Mouse (Mus musculus): ENCODE results near the gene Kctd20.
A peak's percentile ranks its signal among the peaks of the same experiment; 100 is the strongest.

Gene Kctd20

DNA sequence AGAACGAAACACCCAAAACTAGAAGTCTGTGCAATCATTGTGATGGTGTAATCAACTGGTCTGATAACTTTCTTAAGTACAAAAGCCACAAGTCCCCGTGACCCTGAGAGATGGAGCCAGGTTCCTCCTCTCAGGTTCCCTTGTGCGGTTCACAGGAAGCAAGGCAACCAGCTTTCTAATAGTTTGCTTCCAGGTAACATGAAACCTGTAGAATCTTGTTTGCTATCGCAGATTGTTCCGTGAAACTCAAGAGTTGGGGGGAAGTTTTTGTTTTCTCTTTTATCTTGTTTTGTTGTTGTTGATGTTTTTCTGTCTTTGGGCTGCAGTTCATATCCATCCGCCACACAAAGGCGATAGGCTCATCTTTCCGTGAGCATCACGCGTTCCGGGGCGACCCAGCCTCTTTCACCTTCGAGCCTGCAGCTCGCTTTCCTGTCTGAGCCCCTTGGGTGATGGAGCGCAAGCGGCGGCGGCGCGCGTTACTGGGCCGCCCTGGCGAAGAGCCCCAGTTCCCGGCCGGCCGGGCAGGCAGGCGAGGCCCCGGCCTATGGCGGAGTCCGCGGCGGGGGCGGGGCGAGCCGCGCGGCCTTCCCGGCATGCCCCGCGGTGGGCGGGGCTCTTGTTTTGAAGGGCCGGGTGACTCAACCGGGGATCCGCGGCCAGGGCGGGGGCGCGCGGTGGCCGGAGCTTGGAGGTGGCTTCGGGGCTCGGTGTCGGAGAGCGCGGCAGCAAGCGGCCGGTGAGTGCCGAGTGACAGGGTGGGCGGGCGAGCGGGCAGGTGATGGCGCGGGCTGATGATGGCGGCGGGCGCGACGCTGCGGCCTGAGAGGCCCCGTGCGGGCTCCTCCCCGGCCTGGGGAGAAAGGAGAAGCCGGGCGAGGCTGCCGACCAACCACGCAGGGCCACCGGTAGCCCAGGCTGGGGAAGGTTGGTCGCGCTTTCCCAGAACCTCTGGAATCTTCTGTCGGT lies at the start of gene Kctd20:
Kctd20 (plus strand) TSS at position 120 of the 969 bp plus-strand sequence.
- DNase-seq = peak; percentile 98 to 99

DNA sequence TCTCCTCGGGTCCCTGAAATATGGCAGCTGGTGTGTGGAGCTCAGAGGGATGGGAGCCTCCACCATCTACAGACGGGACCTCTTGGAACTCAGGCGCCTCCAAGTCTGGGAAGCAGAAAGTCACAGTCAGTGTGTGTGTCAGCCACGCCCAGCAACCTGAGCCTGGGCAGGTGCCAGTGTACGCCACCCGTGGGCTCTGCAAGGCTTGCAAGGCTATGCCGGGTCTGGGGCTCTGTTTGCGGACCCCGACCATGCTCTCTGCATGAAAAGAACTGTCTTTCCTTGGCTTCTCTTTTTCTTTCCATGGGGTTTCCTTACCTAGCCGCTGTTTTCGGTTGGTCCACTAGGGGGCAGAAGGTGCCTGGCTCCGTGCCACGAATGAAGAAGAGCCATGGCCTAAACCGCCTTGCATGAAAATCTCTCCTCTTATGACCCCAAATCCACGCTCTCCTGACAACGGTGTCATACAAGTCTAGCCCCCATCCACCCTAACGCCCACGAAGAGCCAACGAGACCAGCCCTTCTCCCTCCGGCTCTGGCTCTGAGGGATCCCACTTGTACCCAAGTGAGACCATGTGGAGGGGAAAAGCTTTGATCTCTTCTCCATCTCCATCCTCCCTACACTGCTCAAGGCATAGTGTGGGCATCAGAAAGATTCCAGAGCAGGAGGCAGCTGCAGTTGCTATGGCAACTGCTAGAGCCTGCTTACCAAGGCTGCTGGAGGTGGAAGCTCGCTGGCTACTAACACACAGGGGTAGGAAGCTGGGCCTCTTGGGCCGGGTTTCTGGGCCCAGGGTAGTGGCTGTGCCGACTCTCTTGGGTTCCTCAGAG lies 47.0 kb upstream of the Kctd20 start:
- DNase-seq = peak; percentile 78 to 84

DNA sequence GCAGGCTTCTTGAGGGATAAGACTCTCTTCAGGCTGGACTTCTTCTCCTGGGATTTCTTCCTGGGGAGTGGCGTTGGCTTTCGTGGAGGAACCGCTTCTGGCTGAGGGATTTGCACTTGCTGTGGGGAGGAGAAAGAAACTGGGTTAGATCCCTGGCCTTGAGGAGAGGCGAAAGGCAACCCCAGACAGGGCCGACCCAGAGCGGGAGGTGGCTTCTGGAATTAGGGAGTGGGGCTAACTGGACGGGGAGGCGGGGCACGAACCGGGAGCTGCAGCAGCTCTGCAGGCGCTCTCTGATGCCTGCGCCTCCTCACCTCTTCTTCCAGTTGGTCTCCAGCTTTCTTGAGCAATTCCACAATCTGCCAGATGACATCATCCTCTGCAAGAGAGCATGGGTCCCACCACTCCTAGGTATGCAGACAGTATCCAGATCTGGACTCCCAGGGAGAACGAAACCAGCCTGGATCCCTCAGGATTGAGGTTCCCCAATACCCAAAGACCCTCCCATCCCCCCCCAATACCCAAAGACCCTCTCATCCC lies 46.3 kb upstream of the Kctd20 start:
- DNase-seq = no peak

DNA sequence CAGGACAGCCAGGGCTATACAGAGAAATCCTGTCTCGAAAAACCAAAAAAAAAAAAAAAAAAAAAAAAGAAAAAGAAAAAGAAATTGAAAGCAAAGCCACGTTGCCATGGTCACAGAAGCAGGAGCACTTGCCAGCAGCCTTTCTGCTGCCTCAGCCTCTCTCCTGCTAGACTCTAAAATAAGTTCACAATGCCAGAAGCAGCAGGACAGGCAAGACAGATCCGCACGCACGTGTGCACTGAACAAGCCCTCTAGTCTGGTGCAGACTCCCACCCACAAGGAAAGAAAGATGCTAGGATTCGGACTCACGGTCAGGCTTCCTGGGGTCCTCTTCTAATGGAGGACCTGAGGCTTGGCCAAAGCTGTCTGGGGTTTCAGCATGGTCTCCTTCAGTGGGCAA lies 43.8 kb upstream of the Kctd20 start:
- no peak for DNase-seq

DNA sequence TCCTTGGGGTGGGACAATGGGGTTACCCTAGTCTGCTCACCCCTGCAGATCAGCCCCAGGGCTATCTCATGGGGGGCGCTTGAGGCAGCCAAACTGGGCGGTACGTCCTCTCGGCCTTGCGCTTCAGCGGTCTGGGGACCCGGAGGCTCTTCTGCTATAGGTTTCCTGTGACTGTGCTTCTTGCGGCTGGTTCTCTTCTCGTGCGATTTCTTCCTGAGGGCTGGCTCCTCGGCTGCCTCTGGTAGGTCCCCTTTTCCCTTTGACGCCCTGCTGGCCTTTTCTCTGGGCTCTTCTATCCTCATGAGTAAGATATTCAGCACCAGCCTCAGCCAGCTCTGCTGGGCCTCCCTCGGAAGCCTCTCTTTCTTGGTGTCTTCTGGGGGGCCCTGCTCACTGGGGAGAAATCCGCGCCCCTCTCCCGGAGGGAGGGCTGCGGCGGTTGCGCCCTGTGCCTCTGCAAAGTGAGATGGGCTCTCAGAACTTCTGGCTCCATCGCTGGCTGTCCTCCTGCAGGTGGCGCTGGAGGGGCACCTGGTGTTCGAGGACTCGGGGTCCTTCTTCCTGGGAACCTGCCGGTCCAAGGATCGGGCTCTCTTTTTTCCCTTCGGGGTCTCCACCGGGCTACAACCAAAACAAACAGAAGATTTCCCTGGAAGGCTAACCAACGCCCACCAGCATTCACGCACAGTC lies 42.4 kb upstream of the Kctd20 start:
- peak; percentile 37 to 63 for DNase-seq

DNA sequence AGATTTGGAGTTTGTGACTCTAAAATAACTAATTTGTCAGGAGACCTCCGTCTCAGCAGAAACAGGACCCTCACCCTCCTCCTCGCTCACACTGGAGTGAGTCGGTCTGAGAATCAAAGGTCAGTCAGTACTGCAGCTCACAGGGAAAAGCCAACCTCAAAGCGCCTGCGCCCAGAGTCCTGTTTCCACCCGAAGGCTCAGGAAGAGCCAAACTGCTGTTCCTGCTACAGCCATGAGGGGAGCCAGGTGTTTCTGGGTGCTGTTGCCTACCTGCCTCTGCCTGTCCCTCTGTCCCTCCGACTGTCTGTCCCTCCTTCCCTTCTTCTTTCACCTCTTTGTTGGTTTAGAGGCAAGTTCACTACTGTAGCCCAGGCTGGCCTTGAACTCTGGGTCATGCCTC lies 41.6 kb upstream of the Kctd20 start:
- DNase-seq = no peak

DNA sequence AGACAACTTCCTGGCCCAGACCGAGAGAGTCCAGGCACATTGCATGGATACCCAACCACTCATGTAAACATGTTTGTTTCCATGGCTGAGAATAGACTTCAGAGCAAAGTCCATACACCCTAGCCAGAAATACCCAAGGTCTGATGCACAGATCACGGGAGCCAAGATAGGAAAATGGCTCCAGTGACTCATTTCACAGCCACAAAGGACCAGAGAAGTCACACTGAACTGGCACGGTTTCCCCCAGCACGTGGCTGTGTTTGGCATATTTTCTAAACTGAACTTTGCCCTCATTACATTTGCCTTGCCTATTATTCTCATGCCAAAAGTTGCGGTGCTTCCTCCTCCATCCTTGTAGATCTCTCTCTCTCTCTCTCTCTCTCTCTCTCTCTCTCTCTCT lies 38.5 kb upstream of the Kctd20 start:
- no peak for DNase-seq

DNA sequence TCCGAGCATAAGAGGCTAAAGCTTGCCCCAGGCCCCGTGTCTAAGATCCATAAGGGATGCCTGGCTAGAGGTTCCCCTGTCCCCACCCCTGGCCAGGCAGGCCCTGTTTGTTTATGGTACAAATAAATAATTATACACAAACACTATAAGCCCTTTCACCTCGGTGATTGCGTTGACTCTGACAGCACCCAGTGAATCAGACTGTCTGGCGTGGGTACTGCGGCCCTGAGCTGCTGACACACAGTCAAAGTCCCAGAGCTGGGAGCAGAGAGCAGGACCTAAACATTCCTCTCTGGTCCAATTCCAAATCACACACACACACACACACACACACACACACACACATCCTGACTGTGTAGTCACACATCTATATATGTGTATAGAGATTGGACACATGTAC lies 37.8 kb upstream of the Kctd20 start:
- no peak for DNase-seq

DNA sequence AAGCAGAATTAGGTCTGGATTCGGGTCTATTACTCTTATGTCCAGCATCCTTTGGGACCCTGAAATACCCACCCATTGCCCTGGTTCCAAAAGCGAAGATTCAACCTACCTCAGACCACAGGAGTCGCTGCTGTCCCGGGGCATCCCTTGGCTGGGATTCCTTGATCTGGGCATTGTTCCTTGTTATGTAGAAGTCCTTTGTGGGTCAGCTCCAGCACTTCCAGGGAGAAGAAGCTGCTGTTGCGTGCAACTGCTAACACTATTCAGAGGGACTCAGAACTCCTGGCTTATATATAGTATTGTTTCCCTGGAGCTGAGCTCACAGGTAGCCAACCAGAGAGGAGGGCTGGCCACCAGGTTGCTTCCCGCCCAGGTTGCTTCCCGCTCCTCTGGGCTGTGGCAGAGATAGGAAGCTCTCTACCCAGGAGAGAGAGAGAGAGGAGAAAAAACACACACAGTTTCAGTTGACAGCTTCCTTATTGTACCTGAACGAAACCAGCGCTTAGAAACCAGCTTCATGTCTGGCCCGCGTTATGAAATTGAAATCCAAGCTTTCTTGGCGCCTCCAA lies 36.6 kb upstream of the Kctd20 start, which contains the start of gene 4930539E08Rik:
4930539E08Rik (minus strand) TSS at position 265 of the 569 bp plus-strand sequence.
- DNase-seq = no peak

DNA sequence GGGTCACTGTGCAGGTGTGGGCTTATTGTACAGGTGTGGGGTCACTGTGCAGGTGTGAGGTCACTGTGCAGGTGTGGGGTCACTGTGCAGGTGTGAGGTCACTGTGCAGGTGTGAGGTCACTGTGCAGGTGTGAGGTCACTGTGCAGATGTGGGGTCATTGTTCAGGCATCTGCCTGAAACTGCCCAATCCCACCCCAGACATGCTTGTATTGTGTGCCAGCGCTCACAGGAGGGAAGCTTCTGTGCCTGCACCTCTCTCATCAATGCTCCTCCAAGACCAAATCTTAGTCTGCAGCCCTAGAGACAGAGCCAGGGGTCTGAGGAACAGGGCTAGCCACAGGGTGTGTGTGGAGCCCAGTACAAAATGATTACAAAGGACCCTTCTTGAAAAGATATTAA lies 35.2 kb upstream of the Kctd20 start:
- DNase-seq = no peak

DNA sequence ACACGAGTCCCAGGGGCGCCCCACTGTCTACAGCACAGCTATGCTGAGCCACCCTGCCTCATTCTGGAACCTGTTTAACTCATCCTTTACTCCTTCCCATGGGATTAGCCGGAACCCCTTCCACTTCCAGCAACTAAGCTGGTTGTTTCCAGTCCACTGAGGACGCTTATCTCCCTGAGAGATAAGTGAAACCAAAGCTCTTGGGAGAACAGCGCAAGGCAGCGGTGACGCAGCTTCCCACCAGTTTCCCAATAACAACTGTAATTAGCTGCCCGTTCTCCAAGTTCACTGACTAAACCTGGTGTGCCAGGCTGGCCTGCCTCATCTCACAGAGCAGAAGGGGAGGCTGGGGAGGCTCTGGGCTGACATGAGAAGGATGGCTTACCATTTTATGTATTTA lies 30.7 kb upstream of the Kctd20 start:
- DNase-seq = no peak

DNA sequence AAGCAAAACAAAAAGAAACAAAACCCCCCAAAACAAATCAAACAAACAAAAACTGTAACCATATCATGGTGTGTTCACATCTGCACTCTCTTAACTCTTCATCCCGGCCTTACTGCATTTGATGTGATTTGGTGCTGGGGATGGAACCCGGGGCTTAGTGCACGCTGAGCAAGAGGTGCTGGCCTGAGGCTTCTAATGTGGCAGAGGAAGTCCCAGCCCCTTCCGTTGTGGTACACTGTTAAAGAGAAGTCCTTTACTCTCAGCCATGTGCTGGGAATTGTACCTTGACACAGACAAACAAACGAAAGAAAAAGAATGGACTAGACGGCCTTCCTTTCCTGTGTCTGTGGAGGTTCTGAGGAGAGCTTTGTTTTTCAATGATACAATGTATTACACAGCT lies 29.7 kb upstream of the Kctd20 start:
- no peak for DNase-seq

DNA sequence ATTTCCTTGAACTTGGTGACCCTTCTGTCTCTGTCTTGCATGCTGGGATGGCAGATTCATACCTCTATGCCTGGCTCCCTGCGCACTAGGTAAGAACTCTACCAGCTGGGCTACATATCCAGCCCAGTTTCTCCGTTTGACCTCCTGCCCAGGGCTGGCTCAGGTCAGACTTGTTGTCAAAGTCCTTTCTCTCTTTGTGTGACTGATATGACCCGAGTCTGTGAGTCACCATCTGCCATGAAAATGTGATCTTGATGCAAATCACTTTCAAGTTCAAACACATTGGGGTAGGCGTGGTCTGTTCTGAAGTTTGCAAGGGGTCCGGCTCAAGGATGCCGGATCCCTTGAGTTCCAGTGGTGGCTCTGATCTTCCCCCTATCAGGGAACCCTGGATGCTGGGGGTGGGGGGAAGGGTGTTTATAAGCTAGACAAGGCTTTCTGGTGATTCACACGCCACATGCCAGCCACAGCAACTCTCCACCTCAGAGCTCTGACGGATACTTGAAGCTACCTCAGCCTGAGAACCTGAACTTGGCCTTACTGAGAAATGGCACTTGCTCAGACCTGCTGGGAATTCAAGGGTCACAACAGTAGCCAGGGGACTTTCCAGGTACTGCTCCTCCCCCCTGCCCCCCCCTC lies 26.7 kb upstream of the Kctd20 start:
- DNase-seq = no peak

DNA sequence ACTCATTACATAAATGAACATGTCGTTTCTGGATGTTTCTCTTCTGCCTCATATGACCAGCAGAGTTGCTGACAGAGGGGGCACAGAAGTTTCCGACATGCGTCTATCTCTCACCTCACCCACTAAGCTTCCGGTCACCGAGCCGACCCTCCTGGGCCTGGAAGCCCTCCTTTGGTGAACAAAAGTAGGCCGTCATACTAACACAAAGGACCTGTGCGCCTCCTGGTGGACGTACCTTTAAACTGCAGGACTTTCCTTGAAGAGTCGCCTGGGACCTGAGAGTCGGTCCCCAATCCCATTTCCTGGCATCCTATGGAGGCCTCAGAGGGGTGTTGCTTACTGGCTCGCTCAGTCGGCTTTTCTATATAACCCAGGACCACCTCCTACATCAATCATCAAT lies 25.4 kb upstream of the Kctd20 start:
- peak; percentile 85 to 91 for DNase-seq

DNA sequence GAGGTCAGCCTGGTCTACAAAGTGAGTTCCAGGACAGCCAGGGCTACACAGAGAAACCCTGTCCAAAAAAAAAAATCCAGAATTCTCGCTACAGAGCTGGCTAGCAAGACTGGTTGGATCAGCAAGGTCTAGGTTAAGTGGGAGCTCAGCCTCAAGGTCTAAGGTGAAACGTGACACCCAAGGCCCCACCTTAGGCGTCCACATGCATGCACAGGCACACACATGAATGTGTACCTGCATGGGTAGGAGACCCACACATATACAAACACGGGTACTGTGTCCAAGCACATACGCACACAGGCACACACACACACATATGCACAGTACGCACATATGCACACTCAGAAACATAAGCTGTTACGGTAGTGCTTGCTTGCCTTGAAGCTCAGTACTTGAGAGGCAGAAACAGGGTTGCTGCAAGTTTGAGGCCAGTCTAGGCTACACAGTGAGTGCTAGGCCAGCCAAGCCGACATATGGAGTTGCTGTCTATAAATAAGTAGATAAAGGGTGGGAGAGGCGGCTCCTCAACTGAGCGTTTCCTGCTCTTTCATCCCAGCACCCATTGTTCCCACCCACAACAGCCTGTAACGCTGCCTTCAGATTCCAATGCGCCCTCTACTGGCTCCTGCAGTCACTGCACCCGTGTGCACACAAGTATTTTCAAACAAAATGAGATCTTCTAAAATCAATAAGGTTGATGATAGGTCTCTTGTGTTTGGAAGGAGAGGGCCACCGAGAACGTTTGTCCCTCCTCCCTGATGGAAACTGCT lies 24.7 kb upstream of the Kctd20 start:
- DNase-seq = peak; percentile 37 to 64

DNA sequence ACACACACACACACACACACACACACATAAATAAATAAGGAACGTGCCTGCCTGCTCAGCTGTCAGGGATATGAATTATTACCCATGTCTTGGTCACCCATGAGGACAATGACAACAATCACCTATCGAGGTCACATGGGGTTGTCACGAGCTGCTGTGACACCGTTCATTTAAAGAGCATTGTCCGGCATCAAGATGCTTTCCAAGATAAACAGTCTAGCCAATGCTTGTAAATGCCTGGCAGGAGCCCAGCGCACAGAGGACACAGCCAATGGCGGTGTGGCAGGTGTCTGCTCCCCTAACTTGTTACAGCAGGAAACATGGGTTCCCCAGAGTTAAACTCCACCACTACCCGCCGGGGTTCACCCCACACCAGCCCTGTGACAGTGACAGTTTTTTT lies 23.7 kb upstream of the Kctd20 start:
- no peak for DNase-seq

DNA sequence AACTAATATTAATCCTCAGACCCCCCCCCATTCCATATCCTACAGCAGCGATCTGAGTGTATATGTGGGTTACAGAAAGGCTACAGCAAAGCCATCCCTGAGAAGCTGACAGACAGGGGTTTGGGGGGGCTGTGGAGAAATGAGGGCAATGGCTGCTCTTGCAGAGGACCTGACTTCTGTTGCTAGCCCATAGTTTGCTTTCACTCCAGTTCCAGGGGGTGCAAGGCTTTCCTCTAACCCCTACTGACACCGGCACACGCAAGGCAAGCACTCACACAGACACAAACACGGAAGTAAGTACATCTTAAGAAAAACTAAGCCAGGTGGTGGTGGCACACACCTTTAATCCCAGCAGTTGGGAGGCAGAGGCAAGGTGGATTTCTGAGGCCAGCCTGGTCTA lies 22.4 kb upstream of the Kctd20 start:
- DNase-seq = no peak

DNA sequence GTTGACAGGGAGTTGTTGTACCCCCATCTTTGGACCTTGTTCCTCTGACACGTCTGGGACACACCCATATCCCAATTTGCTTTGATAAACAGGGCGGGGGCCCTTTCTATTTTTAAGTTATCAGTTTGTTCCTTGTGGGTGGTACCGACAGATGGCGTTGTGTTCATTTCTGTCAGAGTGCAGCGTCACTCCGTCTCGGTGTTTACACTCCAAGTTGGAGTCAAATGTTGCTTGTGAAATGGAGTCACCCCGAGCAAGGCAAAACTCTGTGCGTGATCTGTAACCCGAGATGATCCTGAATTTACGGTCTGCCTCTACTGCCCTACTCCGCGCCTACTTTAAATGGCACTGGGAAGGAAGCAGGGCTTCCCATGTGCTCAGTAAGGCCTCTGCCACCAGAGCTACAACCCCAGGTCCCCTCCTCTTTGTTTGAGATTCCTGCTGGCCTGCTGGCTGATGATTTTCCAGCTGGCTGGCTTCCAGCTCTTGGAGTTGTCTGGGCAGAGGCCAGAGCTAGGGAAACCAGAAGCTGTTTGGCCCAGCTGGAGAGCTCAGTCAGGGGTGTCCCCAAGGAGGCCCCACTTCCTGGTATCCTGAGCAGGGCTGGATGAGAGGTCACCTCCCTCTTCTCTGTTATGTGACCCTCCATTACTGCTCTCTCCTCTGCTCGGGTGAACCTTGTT lies 21.2 kb upstream of the Kctd20 start:
- peak; percentile 58 to 70 for DNase-seq

DNA sequence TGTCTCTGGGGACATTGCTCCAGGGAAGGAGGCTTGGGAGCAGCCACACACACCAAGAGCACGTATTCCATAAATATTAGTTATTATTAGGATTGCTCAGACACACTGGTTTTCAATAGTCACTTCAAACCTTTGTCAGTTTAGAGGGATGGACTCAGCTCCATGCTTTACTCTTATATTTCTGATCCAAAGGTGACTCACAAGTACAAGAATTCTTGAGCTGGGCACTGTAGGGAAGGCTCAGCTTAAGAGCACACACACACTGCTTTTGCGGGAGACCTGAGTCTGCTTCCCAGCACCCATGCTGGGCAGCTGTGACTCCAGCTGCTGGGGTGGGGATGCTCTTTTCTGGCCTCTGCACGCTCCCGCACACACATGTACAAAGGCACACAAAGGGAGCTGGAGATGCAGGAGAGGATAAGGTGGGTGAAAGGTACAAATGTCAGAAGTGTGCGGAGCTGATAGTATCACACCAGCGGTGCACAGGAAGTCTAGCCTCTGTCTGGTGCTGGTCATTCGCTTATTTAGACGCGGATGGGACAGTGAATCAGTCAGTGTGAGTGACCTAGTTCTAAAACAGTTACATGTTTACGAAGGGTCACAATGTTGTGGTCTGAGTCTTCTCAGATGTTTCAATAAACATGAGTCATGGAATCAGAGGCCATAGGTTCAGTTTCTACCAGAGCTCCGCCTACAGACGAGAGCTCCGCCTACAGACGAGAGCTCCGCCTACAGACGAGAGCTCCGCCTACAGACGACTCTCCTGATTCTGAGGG lies 20.1 kb upstream of the Kctd20 start:
- no peak for DNase-seq

DNA sequence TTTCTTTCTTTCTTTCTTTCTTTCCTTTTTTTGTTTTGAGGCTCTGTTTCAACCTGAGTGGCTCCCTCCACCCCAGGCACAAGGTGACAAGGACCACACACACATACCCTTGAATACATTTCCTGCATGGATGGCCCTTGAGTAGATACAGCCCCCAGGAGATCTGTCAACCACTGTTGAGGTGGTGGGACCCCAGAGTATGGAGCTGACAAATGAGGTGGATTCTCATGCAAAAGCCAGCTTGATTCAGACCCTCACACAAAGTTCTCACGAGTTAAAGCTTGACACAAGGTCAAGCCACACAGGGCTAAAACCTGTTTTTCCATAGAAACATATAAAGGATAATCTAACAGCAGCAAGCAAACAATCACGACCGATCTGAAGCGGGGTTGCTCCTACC lies 19.5 kb upstream of the Kctd20 start:
- DNase-seq = no peak

All from cerebellum, postnatal 25 days (tissue).